Mouse (Mus musculus): ENCODE results near the gene Abcb1b.

- TF ChIP-seq POLR2A (IDR thresholded peaks at IDR 0.05; ENCODE audit: borderline replicate concordance, extremely low read depth, insufficient read depth, insufficient read length, poor library complexity, severe bottlenecking) (no peak), CTCF (IDR thresholded peaks at IDR 0.05; ENCODE audit: borderline replicate concordance, extremely low read depth, insufficient read depth, insufficient read length) (no peak)
Observed at GRCm38 (mm10) chr5:8861811-8862210, 63.9 kb downstream of the Abcb1b start.

All from brain, embryonic 14.5 days (tissue).